Mouse (Mus musculus) midbrain, postnatal 0 days (tissue): Measurements from ENCODE around the gene Klhl33. TPM values are rescaled to one million over a fixed set of nuclear protein-coding genes. Genes with fewer than 3 reads are reported as not detected.
A peak's percentile ranks its signal among the peaks of the same experiment; 100 is the strongest.
"Not testable (repeated sequence)": the region's sequence is repeated elsewhere in the genome, so short reads cannot be mapped to it uniquely, and the experiment has no call there.

Experiments
- ATAC-seq: fragments of 200-750 bp; cut with Nextera tagmentation; 2 replicates; pipeline ENCODE4 v1.8.0; 2017; ENCODE audit warnings: moderate number of reproducible peaks, mild to moderate bottlenecking, moderate TSS enrichment, moderate library complexity; ENCODE audit not compliant: low FRiP score
- DNase-seq: peaks from one replicate; pipeline ENCODE4 v3.0.0-alpha.2; 2015; ENCODE audit warnings: low spot score
- H3K27ac ChIP-seq: fragments of 300-500 bp; sonication (generic); 2 replicates; pipeline ENCODE4 v1.5.1; 2014; ENCODE audit warnings: low read depth, mild to moderate bottlenecking, low read length, mixed read lengths
- H3K27me3 ChIP-seq: fragments of 300-500 bp; sonication (generic); 2 replicates; pipeline ENCODE4 v1.6.1; 2014; ENCODE audit warnings: low read length, control low read depth, mixed read lengths; ENCODE audit not compliant: insufficient read depth
- H3K36me3 ChIP-seq: fragments of 300-500 bp; sonication (generic); 2 replicates; pipeline ENCODE4 v1.6.1; 2014; ENCODE audit warnings: low read length, control low read depth, mixed read lengths; ENCODE audit not compliant: insufficient read depth
- H3K4me1 ChIP-seq: fragments of 300-500 bp; sonication (generic); 2 replicates; pipeline ENCODE4 v1.6.1; 2014; ENCODE audit warnings: mild to moderate bottlenecking, control low read depth, antibody characterized with exemption, low read length, mixed read lengths; ENCODE audit not compliant: insufficient read depth
- H3K4me2 ChIP-seq: fragments of 300-500 bp; sonication (generic); 2 replicates; pipeline ENCODE4 v1.6.1; 2014; ENCODE audit warnings: low read depth, mild to moderate bottlenecking, low read length, mixed read lengths; ENCODE audit not compliant: poor library complexity, severe bottlenecking
- H3K4me3 ChIP-seq: fragments of 300-500 bp; sonication (generic); 2 replicates; pipeline ENCODE4 v1.5.1; 2014; ENCODE audit warnings: low read depth, mild to moderate bottlenecking, low read length, moderate library complexity
- H3K9ac ChIP-seq: fragments of 300-500 bp; sonication (generic); replicated peaks from 2 replicates; pipeline ENCODE4 v1.6.1; 2014; ENCODE audit warnings: mild to moderate bottlenecking, low read length, moderate library complexity, mixed read lengths; ENCODE audit not compliant: poor library complexity, severe bottlenecking
- H3K9me3 ChIP-seq: fragments of 300-500 bp; sonication (generic); 2 replicates; pipeline ENCODE4 v1.6.1; 2016; ENCODE audit warnings: low read length, control low read depth
- CTCF ChIP-seq: IDR thresholded peaks from 2 replicates; pipeline ENCODE4 v1.5.1; 2016; ENCODE audit warnings: antibody characterized with exemption, mild to moderate bottlenecking
- WGBS: fragments of 180-500 bp; shearing (Covaris S2); extraction: QIAGEN DNeasy Blood & Tissue Kit; methylation state at CpG from one replicate; pipeline ENCODE4 v1.1.7; 2014; 5-methylcytosine and 5-hydroxymethylcytosine counted together
- polyA plus RNA-seq: library from polyadenylated mRNA; unstranded; fragments of >200 nt; fragmentation: Nextera tagmentation; extraction: Ambion mirVana; gene quantifications from 2 replicates; pipeline ENCODE4 v1.2.1, GENCODE M21; 2015
- total RNA-seq: library from RNA; depleted of rRNA; stranded (reverse); fragments of >200 nt; gene quantifications from 2 replicates; pipeline ENCODE4 v1.2.3, GENCODE M21; 2014

Gene Klhl33
- total and polyA plus RNA-seq, 2 experiments from 2014 or later = 2.4 to 5.0 TPM

DNA sequence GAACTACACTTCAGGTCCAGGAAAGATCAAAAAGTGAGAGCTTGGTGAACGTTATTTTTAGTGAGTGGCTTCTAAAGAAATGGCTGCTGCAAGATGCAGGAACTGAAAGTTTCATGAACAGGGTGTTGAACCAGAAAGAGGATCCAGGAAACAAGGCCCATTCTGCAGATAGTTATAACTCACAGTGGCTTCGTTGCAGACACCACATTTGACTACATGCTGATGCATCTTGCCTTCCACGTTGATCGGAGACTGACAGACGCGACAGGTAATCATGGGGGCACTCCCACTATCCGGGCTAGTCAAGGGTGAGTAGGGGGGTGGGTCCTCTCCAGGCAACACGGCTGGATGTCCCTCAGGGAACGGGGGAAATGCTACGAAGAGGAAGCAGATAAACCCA is 32.6 kb upstream of the Klhl33 start:
- Histone ChIP-seq H3K4me3 (peak overlapping the region; percentile 97), H3K36me3 (peaks cover 23% of the 10 kb centered on the region), H3K9ac (peak overlapping the region; percentile 99), H3K4me2 (peak overlapping the region; percentile 89), H3K27me3 (no peaks in the 10 kb centered on the region), H3K27ac (peak overlapping the region; percentile 85), H3K4me1 (peaks cover 11% of the 10 kb centered on the region; the same call in 1 of the 2 replicates), H3K9me3 (no peaks in the 10 kb centered on the region)
- ATAC-seq (no peak), DNase-seq (no peak)
- WGBS = 17% methylated on average over 10 of the region's 10 CpGs
- TF ChIP-seq CTCF = no peak

- H3K4me2 ChIP-seq = no peak overlapping the region
- H3K27ac ChIP-seq = no peak overlapping the region
- H3K4me1 ChIP-seq = peaks cover 11% of the 10 kb centered on the region; the same call in 1 of the 2 replicates
- H3K27me3 ChIP-seq = no peaks in the 10 kb centered on the region
- no peak for TF ChIP-seq CTCF
- H3K36me3 ChIP-seq = peaks cover 23% of the 10 kb centered on the region
- H3K9ac ChIP-seq = no peak overlapping the region
- no peak overlapping the region for H3K4me3 ChIP-seq
- WGBS = 56% methylated on average over 3 of the region's 3 CpGs
- H3K9me3 ChIP-seq = no peaks in the 10 kb centered on the region
- no peak for ATAC-seq
- no peak for DNase-seq
Observed at GRCm38 (mm10) chr14:50927366-50927765, 30.1 kb upstream of the Klhl33 start.

- H3K4me2 ChIP-seq = peak overlapping the region; percentile 73
- H3K4me1 ChIP-seq = peaks cover 11% of the 10 kb centered on the region; the same call in 1 of the 2 replicates
- peak overlapping the region; percentile 73 for H3K9ac ChIP-seq
- no peak for DNase-seq
- peaks cover 25% of the 10 kb centered on the region for H3K36me3 ChIP-seq
- peak; percentile 0; the same call in 1 of the 2 replicates for ATAC-seq
- no peaks in the 10 kb centered on the region for H3K27me3 ChIP-seq
- TF ChIP-seq CTCF = no peak
- WGBS = 2% methylated on average over 38 of the region's 38 CpGs
- no peaks in the 10 kb centered on the region for H3K9me3 ChIP-seq
- H3K27ac ChIP-seq = peak overlapping the region; percentile 87
- peak overlapping the region; percentile 84 for H3K4me3 ChIP-seq
Observed at GRCm38 (mm10) chr14:50925111-50925920, 28.0 kb upstream of the Klhl33 start.

- Histone ChIP-seq H3K27ac (peak within 1 kb of the TSS; percentile 87), H3K4me2 (peak within 1 kb of the TSS; percentile 73), H3K4me3 (peak within 1 kb of the TSS; percentile 84), H3K4me1 (peaks cover 6% of the 10 kb centered on the region; the same call in 1 of the 2 replicates), H3K36me3 (peaks cover 25% of the 10 kb centered on the region), H3K9me3 (no peaks in the 10 kb centered on the region), H3K9ac (peak within 1 kb of the TSS; percentile 73), H3K27me3 (no peaks in the 10 kb centered on the region)
- DNase-seq (peak; percentile 98), ATAC-seq (peak; percentile 97)
- no peak for TF ChIP-seq CTCF
- WGBS = under 1% methylated on average over 57 of the region's 57 CpGs
Observed at GRCm38 (mm10) chr14:50924281-50925064, 27.2 kb upstream of the Klhl33 start, which contains the start of the genes Osgep and Apex1. Osgep (minus strand) TSS chr14:50924893. Apex1 (plus strand) TSS chr14:50924968.

DNA sequence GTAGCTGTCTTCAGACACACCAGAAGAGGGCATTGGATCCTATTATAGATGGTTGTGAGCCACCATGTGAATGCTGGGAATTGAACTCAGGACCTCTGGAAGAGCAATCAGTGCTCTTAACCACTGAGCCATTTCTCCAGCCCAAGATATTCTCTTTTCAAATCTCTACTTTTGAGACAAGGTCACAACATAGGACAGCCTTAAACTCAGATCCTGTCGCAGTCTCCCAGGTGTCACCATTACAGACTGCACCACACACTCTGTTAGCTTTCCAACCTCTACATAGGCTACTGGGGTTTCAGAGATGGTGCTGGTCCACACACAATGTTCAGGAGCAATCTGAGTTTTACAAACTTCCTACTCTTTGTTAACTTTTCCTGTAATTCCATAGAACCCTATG is 26.1 kb upstream of the Klhl33 start:
- Histone ChIP-seq H3K4me2 (peak overlapping the region; percentile 65), H3K4me3 (peak overlapping the region; percentile 84), H3K36me3 (peaks cover 17% of the 10 kb centered on the region), H3K9ac (peak overlapping the region; percentile 54; the same call in 1 of the 2 replicates)
- not testable (repeated sequence) for DNase-seq, ATAC-seq, H3K4me1 ChIP-seq, H3K27me3 ChIP-seq, H3K9me3 ChIP-seq, H3K27ac ChIP-seq
- WGBS = 84% methylated on average over 1 of the region's 1 CpGs
